Comparison of ENCODE assay signal across 13 mouse cellular contexts in the genomic region with DNA sequence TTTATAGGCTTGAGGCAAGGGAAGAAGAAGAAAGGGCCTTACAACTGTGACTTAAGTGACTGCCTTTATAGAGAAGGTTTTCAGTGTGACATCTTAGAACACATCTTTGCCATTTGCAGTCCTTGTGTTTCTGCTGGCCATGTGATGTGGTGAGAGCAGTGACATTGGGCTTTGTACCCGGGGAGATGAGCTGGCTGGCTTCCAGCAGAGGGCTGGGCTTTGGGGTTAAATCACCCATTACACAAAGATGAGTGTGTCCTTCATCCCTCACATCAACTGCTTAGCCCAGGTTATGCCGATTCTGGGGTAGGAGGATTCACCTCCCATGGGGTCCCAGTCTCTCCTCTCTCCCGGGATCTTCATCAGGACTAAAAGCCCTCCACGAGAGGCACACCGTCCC. TPM values are rescaled to one million over a fixed set of nuclear protein-coding genes. Genes with fewer than 3 reads are reported as not detected.
DNase-seq lines count a peak whose midpoint lies in the region; ATAC-seq and TF ChIP-seq lines count a peak whose summit lies in the region.
"Had no signal": no experiment of that assay in that cellular context is flagged by ENCODE, and none has a peak within 500 bp of the region (broad histone marks: within the 10 kb centered on the region; RNA-seq: fewer than 3 reads in every experiment).

No protein-coding gene starts in this region.

- H3K9me3 ChIP-seq in lung, postnatal 0 days (ENCODE audit: low read length): no peaks in the 10 kb centered on the region
- H3K9me3 ChIP-seq: limb, embryonic 13.5 days; midbrain, embryonic 13.5 days; neural tube, embryonic 12.5 days had no signal

- TF ChIP-seq EP300 in lung, postnatal 0 days (IDR thresholded peaks at IDR 0.05): no peak

- WGBS in lung, postnatal 0 days: 76% methylated on average over 5 of the region's 5 CpGs

- H3K36me3 ChIP-seq in lung, postnatal 0 days (ENCODE audit: insufficient read depth, low read length): no peaks in the 10 kb centered on the region

- ATAC-seq in lung, postnatal 0 days: no peak
- no peak for ATAC-seq in activated CD4-positive, CD25-positive, alpha-beta regulatory T cell, adult 4 months
- ATAC-seq in erythroid progenitor cell, adult 5-6 weeks (replicated peaks; ENCODE audit: low FRiP score, poor library complexity, severe bottlenecking): no peak
- ATAC-seq: midbrain, embryonic 13.5 days had no signal

- no peaks in the 10 kb centered on the region for H3K27me3 ChIP-seq in lung, postnatal 0 days (replicated peaks; ENCODE audit: insufficient read depth, low read length)
- H3K27me3 ChIP-seq: neural tube, embryonic 12.5 days had no signal

- peak; percentile 53 for DNase-seq in lung, postnatal 10 days
- DNase-seq in lung, postnatal 0 days (ENCODE audit: low spot score): no peak
- peak; percentile 69 for DNase-seq in MN1 (ENCODE audit: low spot score)
- DNase-seq in adrenal gland, adult 8-10 months: peak; percentile 57
- peak; percentile 38 to 42 for DNase-seq in kidney, postnatal 4 days
- DNase-seq: gastrocnemius, postnatal 14 days; lung, embryonic 14.5 days; thymus, postnatal 36 days had no signal

- H3K4me1 ChIP-seq in lung, postnatal 0 days (ENCODE audit: insufficient read depth, low read depth, low read length): no peaks in the 10 kb centered on the region; the same call in 1 of the 2 replicates

- TF ChIP-seq CTCF in lung, postnatal 0 days (IDR thresholded peaks at IDR 0.05): no peak

- H3K27ac ChIP-seq in lung, postnatal 0 days (ENCODE audit: low read length): no peak overlapping the region
- H3K27ac ChIP-seq: limb, embryonic 13.5 days; midbrain, embryonic 13.5 days; neural tube, embryonic 12.5 days had no signal

- no peak overlapping the region for H3K4me3 ChIP-seq in lung, postnatal 0 days (ENCODE audit: low read depth, low read length)
- H3K4me3 ChIP-seq: limb, embryonic 13.5 days; midbrain, embryonic 13.5 days; neural tube, embryonic 12.5 days had no signal

- H3K4me2 ChIP-seq in lung, postnatal 0 days (replicated peaks; ENCODE audit: low read depth, low read length): no peak overlapping the region
- H3K4me2 ChIP-seq: limb, embryonic 13.5 days; lung, embryonic 14.5 days; midbrain, embryonic 13.5 days; neural tube, embryonic 12.5 days had no signal

- H3K9ac ChIP-seq in lung, postnatal 0 days (replicated peaks; ENCODE audit: low read depth): no peak overlapping the region
- H3K9ac ChIP-seq: limb, embryonic 13.5 days; lung, embryonic 14.5 days; midbrain, embryonic 13.5 days; neural tube, embryonic 12.5 days had no signal

RNA-seq across cellular contexts. Expression of a gene that starts 41.4 kb away (rescaled TPM):
- polyA plus RNA-seq in lung, postnatal 0 days (2015; fragmentation: Nextera tagmentation; extraction: Ambion mirVana): 9.2 and 9.8 TPM in 2 replicates
- 10 to 100 TPM; 20.5 to 30.9 (median 24.3) TPM for total RNA-seq in adrenal gland, adult 8-10 months (2022)
- polyA plus RNA-seq in activated CD4-positive, CD25-positive, alpha-beta regulatory T cell, adult 4 months (2017; shearing (Covaris generic)): 1 to 10 TPM; 5.3 to 9.7 TPM
- 20.2 and 21.4 TPM in 2 replicates for total RNA-seq in erythroid progenitor cell, adult 5-6 weeks (2015; ENCODE audit: low replicate concordance)
- 28.9 and 38.5 TPM in 2 replicates for total RNA-seq in erythroid progenitor cell, adult 5-6 weeks (2017; ENCODE audit: low replicate concordance)
